Mouse (Mus musculus) stomach, postnatal 0 days (tissue): Measurements from ENCODE around the gene Olfr875. TPM values are rescaled to one million over a fixed set of nuclear protein-coding genes. Genes with fewer than 3 reads are reported as not detected.

Experiments used
- ATAC-seq: fragments of 200-750 bp; cut with Nextera tagmentation; 2 replicates; pipeline ENCODE4 v1.8.0; 2017; ENCODE audit not compliant: low FRiP score, low TSS enrichment
- DNase-seq: peaks from one replicate; pipeline ENCODE4 v3.0.0-alpha.2; 2016; ENCODE audit warnings: low spot score
- H3K27ac ChIP-seq: fragments of 300-500 bp; sonication (generic); replicated peaks from 2 replicates; pipeline ENCODE4 v1.5.1; 2014; ENCODE audit warnings: mild to moderate bottlenecking, control low read depth
- H3K27me3 ChIP-seq: fragments of 300-500 bp; sonication (generic); 2 replicates; pipeline ENCODE4 v1.6.1; 2014; ENCODE audit warnings: low read length; ENCODE audit not compliant: control insufficient read depth, insufficient read depth
- H3K36me3 ChIP-seq: fragments of 300-500 bp; sonication (generic); 2 replicates; pipeline ENCODE4 v1.6.1; 2014; ENCODE audit warnings: low read length, mixed read lengths; ENCODE audit not compliant: control insufficient read depth, insufficient read depth
- H3K4me1 ChIP-seq: fragments of 300-500 bp; sonication (generic); replicated peaks from 2 replicates; pipeline ENCODE4 v1.6.1; 2014; ENCODE audit warnings: antibody characterized with exemption; ENCODE audit not compliant: control insufficient read depth, insufficient read depth
- H3K4me2 ChIP-seq: fragments of 300-500 bp; sonication (generic); replicated peaks from 2 replicates; pipeline ENCODE4 v1.6.1; 2014; ENCODE audit warnings: low read depth, mild to moderate bottlenecking, control low read depth, moderate library complexity
- H3K4me3 ChIP-seq: fragments of 300-500 bp; sonication (generic); 2 replicates; pipeline ENCODE4 v1.5.1; 2014; ENCODE audit warnings: low read depth, low read length, control low read depth
- H3K9ac ChIP-seq: fragments of 300-500 bp; sonication (generic); 2 replicates; pipeline ENCODE4 v1.6.1; 2014; ENCODE audit warnings: mild to moderate bottlenecking, low read length, control low read depth, mixed read lengths
- H3K9me3 ChIP-seq: fragments of 300-500 bp; sonication (generic); 2 replicates; pipeline ENCODE4 v1.6.1; 2016; ENCODE audit warnings: low read length; ENCODE audit not compliant: control insufficient read depth
- CTCF ChIP-seq: IDR thresholded peaks from 2 replicates; pipeline ENCODE4 v1.5.1; 2016; ENCODE audit warnings: antibody characterized with exemption, low read depth, mild to moderate bottlenecking, moderate library complexity
- EP300 ChIP-seq: optimal IDR thresholded peaks from 2 replicates; pipeline ENCODE3; 2016; ENCODE audit warnings: antibody characterized with exemption
- WGBS: fragments of 180-500 bp; shearing (Covaris S2); extraction: QIAGEN DNeasy Blood & Tissue Kit; methylation state at CpG from one replicate; pipeline ENCODE4 v1.1.7; 2014; 5-methylcytosine and 5-hydroxymethylcytosine counted together
- polyA plus RNA-seq: library from polyadenylated mRNA; unstranded; fragments of >200 nt; fragmentation: Nextera tagmentation; extraction: Ambion mirVana; gene quantifications from 2 replicates; pipeline ENCODE4 v1.2.1, GENCODE M21; 2015

The Olfr875 gene
- not detected in 2 replicates for polyA plus RNA-seq

DNA sequence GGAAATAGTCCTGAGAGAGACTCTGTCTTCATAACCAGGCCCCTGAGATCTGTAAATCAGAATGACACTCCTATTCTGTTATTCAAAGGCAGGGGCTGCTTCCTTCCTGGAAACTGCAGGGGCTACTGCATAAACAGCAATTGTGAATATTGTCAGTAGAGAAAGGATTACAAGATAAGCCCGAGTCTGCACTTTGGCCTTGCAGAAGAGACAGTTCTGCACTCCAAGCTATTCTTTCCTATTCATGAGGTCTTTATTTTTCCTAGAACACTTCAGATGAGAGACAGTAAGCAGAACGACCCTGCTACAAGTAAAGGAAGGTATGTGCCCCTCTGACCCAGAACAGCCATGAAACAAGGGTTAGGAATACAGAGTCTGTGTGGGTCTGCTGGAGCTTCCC, at the start of gene Olfr875:
TSS of gene Olfr875 (plus strand) at position 99 of the 400 bp plus-strand sequence.
- no peaks in the 10 kb centered on the region for H3K36me3 ChIP-seq
- H3K9me3 ChIP-seq: no peaks in the 10 kb centered on the region
- DNase-seq (no peak), ATAC-seq (no peak)
- H3K9ac ChIP-seq: no peak within 1 kb of the TSS
- H3K4me3 ChIP-seq: no peak within 1 kb of the TSS
- 40% methylated on average over 2 of the region's 2 CpGs for WGBS
- H3K27ac ChIP-seq: no peak within 1 kb of the TSS
- H3K4me1 ChIP-seq: no peaks in the 10 kb centered on the region
- no peaks in the 10 kb centered on the region for H3K27me3 ChIP-seq
- no peak within 1 kb of the TSS for H3K4me2 ChIP-seq
- TF ChIP-seq CTCF (no peak), EP300 (no peak)

DNA sequence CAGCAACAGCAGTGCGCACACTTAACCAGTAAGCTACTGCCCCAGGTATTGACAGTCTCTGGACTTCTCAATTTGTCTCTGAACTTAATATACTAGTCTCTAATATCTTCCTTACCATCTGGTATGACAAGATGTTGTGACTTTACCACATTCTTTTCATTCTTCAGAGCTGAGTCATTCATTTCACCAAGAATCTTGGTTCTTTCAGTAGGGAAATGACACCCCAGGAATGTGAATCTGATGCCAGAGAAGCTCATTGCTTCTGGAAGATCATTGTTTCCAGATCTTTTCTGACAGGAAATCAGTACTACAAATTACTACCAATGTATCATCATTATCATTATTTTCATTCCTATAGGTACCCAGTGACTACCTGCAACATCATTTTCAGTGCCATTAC, 37.3 kb upstream of the Olfr875 start:
- no peaks in the 10 kb centered on the region for H3K9me3 ChIP-seq
- no peak overlapping the region for H3K27ac ChIP-seq
- no peak overlapping the region for H3K9ac ChIP-seq
- H3K27me3 ChIP-seq: no peaks in the 10 kb centered on the region
- TF ChIP-seq EP300 (no peak), CTCF (no peak)
- H3K4me3 ChIP-seq: no peak overlapping the region
- H3K4me1 ChIP-seq: no peaks in the 10 kb centered on the region
- 92% methylated on average over 1 of the region's 1 CpGs for WGBS
- no peak for DNase-seq
- no peak for ATAC-seq
- no peak overlapping the region for H3K4me2 ChIP-seq
- no peaks in the 10 kb centered on the region for H3K36me3 ChIP-seq

DNA sequence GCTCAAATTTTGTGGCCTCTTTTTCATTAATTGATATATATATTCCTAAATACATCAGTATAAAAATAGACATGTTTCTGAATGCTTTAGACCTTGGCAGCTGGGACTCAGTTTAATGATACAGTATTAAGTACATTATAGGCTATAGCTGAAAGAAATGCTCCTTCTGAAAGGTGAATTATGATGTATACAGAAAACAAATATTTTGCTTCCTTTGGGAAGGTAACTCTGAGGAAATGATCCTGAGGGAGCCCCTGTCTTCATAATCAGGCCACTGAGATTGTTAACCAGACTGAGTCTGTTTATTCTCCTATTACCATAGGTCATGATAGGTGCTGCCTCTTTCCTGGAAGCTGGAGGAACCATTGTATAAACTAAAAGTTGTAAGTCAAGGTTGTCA, 26.9 kb upstream of the Olfr875 start, which contains the start of gene Olfr874:
TSS of gene Olfr874 (plus strand) at position 301 of the 400 bp plus-strand sequence.
- DNase-seq (no peak), ATAC-seq (no peak)
- Histone ChIP-seq H3K9ac (no peak within 1 kb of the TSS), H3K27ac (no peak within 1 kb of the TSS), H3K4me1 (no peaks in the 10 kb centered on the region), H3K27me3 (no peaks in the 10 kb centered on the region), H3K36me3 (no peaks in the 10 kb centered on the region), H3K4me3 (no peak within 1 kb of the TSS), H3K4me2 (no peak within 1 kb of the TSS), H3K9me3 (no peaks in the 10 kb centered on the region)
- TF ChIP-seq EP300 (no peak), CTCF (no peak)

DNA sequence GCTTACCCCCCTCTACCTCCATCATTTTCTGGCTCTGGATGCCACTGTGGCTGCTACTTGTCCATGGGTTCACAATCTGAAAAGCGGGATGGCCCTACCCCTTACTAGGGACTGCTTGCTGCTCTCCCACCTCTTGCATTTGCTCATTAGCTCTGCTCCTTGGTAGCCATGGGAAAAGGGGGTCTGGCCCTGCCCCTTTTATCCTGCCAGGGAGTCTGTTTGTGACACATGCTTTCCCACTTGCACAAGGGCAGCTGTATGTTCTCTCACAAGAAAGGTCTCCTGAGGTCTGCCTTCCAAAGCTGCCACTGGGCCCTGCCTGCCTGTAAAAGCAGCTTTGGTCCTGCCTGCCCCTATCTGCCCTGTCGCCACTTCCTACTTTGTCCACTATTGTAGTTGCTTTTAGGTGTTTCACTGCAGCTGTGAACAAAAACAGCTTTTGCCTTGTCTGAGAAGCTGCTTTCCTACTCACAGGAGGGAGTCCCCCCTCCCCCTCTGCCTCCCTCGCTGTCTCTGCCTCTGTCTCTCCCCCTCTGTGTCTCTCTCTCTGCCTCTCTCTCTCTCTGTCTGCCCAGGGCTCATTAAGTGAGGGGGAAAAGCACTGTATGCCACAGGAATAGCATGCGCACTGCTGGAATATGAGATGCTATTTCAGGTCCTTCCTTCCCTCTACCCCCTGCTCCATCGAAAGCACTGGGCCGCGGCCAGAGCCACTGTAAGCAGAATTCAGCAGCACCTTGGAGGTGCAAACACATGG, 21.2 kb upstream of the Olfr875 start:
- TF ChIP-seq CTCF: no peak
- TF ChIP-seq EP300: no peak
- Histone ChIP-seq H3K4me2 (no peak overlapping the region), H3K4me3 (no peak overlapping the region), H3K9me3 (no peaks in the 10 kb centered on the region), H3K27ac (no peak overlapping the region), H3K27me3 (no peaks in the 10 kb centered on the region), H3K9ac (no peak overlapping the region), H3K4me1 (no peaks in the 10 kb centered on the region), H3K36me3 (no peaks in the 10 kb centered on the region)
- ATAC-seq (no peak), DNase-seq (no peak)
- WGBS: 55% methylated on average over 7 of the region's 7 CpGs

DNA sequence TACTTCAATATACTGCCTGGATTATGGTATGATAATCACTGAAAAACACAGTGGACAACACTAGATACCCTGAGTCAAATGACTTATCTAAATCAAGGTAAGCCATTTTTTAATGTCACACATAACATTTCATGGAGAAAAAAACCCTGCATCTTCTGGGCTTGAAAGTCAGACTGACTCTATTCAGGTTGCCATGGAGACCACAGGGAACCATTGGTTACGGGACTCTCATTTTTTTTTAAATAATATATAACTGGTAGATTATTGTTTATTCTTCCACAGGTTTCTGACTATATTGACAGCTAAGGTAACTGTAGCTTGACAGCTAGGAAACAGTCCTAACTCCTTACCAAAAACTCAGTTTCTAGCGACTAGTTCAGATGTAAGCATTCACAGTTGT, 20.2 kb upstream of the Olfr875 start:
- WGBS: 65% methylated on average over 2 of the region's 2 CpGs
- H3K4me3 ChIP-seq: no peak overlapping the region
- ATAC-seq (no peak), DNase-seq (no peak)
- no peak overlapping the region for H3K4me2 ChIP-seq
- H3K4me1 ChIP-seq: no peaks in the 10 kb centered on the region
- H3K27me3 ChIP-seq: no peaks in the 10 kb centered on the region
- no peaks in the 10 kb centered on the region for H3K36me3 ChIP-seq
- H3K9me3 ChIP-seq: no peaks in the 10 kb centered on the region
- H3K27ac ChIP-seq: no peak overlapping the region
- TF ChIP-seq EP300 (no peak), CTCF (no peak)
- no peak overlapping the region for H3K9ac ChIP-seq

DNA sequence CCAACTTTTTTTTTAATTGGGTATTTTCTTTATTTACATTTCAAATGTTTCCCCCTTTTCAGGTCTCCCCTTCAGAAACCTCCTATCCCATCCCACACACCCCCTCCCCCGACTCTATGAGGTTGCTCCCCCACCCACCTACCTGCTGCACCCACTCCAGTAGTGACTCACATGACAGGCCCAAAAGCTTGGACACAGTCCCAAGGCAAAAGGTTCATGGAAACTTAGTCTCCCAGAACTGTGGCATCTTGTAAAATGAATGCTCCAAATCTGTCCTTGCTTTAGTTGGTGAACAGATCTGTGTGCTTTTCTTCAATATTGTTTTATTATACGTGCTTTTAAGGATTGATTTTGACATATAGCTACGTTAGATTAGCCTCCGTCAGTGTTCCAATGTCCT, 19.7 kb upstream of the Olfr875 start:
- WGBS: 61% methylated on average over 4 of the region's 4 CpGs
- Histone ChIP-seq H3K9ac (no peak overlapping the region), H3K27me3 (no peaks in the 10 kb centered on the region), H3K9me3 (no peaks in the 10 kb centered on the region), H3K4me2 (no peak overlapping the region), H3K27ac (no peak overlapping the region), H3K4me1 (no peaks in the 10 kb centered on the region), H3K36me3 (no peaks in the 10 kb centered on the region), H3K4me3 (no peak overlapping the region)
- ATAC-seq: no peak
- no peak for TF ChIP-seq EP300
- no peak for TF ChIP-seq CTCF
- DNase-seq: no peak
